Mouse (Mus musculus): ENCODE results near the gene Cdc45. TPM values are rescaled to one million over a fixed set of nuclear protein-coding genes. Genes with fewer than 3 reads are reported as not detected.

The Cdc45 gene
- total RNA-seq, 2 experiments from 2014 or later: 12.9 to 14.6 TPM

GRCm38 (mm10) chr16:18730640-18731039 lies 81.1 kb downstream of the Cdc45 start:
- DNase-seq: no peak

Other genes with a start within 250 kb of the Cdc45 start
- 1 to 10 TPM; 1.2 to 9.1 TPM for gene Tbx1, start 221.3 kb downstream of the Cdc45 start, total RNA-seq (2021)
- 1 to 10 TPM; 1.1 to 1.4 TPM for gene Gp1bb, start 189.6 kb downstream of the Cdc45 start, total RNA-seq (2021)
- gene Gm49601, start 185.6 kb downstream of the Cdc45 start, total RNA-seq (2021): 1 to 10 TPM; 2.5 to 4.8 TPM
- 10 to 100 TPM; 14.2 to 24.3 TPM for gene Sept5, start 182.0 kb downstream of the Cdc45 start, total RNA-seq (2021)
- 100 to 1,000 TPM in 1 of 2 experiments, 10 to 100 TPM in 1; 98.7 to 118 TPM for gene Cldn5, start 35.1 kb downstream of the Cdc45 start, total RNA-seq (2021)
- gene Ufd1, start 208 bp downstream of the Cdc45 start, total RNA-seq (2021): 10 to 100 TPM; 90.3 to 91.3 TPM
- 10 to 100 TPM; 17.9 to 24.1 TPM for gene 2510002D24Rik, start 24.6 kb upstream of the Cdc45 start, total RNA-seq (2021)
- gene Gm28539, start 24.6 kb upstream of the Cdc45 start, total RNA-seq (2021): under 1 TPM; 0.39 to 0.70 TPM
- 10 to 100 TPM; 61.2 to 66.6 TPM for gene Mrpl40, start 64.9 kb upstream of the Cdc45 start, total RNA-seq (2021)
- gene Hira, start 65.0 kb upstream of the Cdc45 start, total RNA-seq (2021): 10 to 100 TPM; 36.3 to 44.4 TPM